Mouse (Mus musculus): ENCODE measurements at regions not wholly inside any gene's neighbourhood (a gene's known extent, or its start where the extent isn't known, plus 50 kb on each side); places are given as distances from the start of the nearest gene placed in this dataset.

- DNase-seq, result no peak
These were observed 123.7 kb upstream of the 4931429L15Rik start for GRCm38 (mm10) chr9:46443191-46444095.

DNA sequence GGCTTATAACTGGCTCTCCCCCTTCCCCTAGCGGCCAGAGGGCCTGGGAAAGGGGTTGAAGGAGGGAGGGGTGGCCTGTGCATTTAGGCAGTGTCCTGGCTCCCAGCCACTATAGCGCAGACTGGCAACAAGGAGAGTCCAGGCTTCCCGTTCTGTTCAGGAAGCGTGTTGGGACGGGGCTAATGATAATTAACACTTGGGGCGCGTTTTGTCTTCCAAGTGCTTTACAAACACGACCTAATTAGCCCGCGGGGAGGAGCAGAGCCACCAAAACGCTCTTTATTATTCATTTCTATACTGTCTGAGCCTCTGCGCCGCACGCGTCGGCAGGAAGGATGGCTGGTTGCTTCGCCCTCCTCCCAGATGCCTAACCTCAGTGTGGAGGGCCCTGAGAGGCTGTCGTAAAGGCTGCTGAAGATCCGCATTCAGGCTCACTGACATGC lies 123.0 kb upstream of the 4931429L15Rik start:
- no peak for DNase-seq

DNA sequence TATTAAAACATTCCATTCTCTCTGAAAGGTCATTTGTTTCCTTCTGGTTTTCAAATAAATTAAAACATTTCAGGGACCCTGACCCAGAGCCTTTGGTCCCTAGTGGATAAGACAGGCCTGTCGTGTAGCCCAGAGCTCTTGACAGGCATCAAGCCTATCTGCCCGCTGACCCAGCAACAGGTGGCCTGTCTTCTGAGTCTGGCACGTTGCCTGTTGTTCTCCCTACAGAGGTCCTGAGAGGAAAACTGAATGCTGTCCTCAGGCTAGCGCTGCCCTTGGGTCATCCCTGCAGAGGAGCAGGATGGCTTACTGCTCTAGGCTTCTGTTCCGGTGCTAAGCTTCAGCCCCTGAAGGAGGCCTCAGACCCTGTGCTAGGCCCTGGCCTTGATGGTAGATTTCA lies 120.4 kb upstream of the 4931429L15Rik start:
- no peak for DNase-seq

DNA sequence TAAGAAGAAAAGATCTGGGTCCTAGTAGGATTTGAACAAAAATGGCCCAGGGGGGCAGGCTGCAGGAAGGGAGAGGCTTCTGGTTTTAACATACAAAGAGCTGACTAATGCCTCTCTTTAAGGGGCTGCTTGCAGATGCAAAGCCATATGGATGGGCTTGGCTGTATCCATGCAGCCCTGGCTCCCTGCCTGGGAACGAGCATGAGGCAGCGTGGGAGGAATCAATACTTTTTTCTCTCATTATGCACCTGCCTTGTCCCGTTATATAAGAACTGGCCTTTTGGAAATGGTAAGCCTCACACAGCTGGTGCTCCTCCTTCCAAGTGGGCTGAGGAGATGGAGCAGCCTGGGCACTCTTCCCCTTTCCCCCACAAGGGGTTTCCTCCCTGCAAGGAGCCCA lies 114.9 kb upstream of the 4931429L15Rik start:
- DNase-seq, result no peak

- no peak for DNase-seq
These were observed 113.9 kb upstream of the 4931429L15Rik start for GRCm38 (mm10) chr9:46433716-46434115.

DNA sequence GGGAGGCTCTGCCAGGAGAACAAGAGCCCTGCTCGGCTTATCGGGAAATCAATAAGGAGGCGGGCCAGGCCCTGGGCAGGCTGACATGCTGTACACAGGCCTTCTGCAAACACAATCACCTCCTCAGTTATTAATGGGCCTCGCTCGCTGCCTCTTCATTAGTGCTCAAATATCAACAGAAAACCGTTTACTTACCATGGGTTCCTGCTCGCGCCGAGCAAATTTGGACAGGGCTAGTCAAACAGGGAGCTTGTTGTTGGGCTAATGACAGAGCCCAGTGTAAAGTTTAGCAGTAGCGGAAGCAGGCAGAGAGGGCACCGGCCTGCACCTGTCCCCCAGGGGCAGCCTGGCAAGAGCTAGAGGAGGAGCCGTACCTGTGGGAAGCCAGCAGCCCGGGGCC lies 111.3 kb upstream of the 4931429L15Rik start:
- no peak for DNase-seq

DNA sequence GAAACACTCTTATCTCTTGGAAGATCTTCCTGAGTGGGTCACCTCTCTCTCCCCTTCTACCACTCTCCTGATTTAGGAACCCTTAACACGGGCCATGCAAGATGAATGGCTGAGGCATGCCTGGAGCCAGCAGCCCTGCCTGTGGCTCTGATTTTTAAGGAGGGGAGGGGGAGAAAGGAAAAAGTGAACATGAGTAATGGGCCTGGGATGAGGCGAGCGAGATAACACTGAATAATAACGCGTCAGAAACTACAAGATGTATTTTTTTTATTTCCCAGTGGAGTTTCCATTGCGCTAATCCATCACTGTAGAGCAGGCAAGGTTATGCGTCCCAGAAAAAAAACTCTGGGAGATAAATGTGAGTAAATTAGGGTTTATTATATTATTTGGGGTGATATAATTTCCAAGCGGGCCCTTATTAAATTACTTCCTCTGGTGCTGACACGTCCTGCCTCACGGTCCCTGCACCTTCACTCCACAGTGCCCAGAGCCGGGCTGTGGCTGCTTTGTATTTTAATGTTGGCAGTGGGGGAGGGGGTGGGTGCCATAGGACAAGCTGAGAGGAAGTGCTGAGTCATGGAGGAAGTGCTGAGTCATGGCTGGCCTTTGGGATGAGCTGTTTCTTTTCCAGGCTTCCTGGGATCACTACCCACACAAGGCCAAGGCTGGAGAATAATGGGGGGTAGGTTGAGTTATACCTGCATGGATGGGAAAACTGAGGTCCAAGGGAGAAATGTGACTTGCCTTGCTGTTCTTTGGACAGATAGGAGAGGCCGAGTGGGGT lies 103.6 kb upstream of the 4931429L15Rik start:
- DNase-seq, result no peak

DNA sequence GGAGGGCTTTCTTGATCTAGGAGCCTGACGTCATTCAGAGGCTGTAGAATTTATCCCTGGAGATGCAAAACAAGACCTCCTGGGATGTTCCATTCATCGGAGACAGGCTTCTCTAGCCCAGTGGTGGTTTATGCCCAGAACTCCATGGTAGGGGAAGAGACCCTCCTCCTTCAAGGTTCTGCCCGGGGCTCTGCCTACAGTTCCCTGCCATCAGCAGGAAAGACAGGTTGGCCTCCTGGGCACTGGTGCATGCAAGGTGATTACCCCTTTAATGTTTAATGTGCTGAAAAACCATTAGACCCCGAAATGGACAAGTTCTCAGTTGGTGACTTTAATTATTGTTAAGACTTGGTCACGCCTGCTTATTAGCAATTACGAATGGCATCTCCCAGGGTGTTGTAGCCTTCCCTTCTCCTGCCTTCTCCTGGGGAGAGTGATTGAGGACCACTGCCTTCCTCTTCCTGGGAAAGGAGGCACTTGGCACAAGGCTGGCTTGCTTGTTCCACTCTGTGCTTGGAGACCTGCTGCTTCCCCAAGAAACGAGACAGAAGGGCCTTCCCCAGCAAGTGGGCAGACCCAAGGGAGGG lies 102.0 kb upstream of the 4931429L15Rik start:
- no peak for DNase-seq

DNA sequence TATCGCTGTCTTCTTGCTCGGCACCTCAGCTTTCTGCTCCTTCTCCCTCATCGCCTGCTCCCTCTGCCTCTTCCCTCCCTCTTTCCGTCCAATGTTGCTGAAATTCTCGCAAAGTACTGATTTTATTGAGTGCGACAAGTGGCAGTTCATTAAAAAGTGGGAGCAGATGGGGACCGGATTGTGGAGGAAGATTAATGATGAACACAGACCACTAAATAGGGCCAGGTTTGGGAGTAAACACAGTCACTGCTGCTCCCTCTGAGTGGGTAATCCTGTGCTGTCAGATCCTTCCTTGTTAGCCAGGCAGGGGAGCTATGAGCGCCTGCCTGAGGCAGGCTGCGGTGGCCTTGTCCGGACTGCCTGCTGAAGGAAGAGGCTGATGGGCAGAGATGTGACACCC lies 91.9 kb upstream of the 4931429L15Rik start:
- DNase-seq, result no peak

GRCm38 (mm10) chr9:46408776-46409175 lies 89.0 kb upstream of the 4931429L15Rik start:
- no peak for DNase-seq

- DNase-seq, result no peak
These were observed 86.8 kb upstream of the 4931429L15Rik start for GRCm38 (mm10) chr9:46406606-46407005.

DNA sequence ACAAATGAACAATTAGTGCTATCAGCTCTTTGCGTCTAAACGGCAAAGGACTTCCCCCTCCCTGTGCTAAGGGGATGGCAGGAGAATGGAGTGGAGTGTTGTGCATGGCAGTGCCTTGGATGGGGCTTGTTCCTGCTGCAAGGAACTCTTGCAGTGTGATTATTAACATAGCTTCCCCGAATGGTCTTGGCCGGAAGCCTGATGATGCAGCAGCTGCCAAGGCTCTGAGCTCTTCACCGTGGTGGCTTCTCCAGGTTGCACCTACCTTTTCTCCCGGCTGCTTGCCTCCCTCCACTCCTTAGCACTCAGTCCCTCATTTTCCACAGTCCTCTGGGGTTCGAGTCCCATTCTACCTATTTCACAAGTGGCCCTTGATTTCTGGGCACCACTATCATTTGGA lies 76.8 kb upstream of the 4931429L15Rik start:
- DNase-seq, result no peak

DNA sequence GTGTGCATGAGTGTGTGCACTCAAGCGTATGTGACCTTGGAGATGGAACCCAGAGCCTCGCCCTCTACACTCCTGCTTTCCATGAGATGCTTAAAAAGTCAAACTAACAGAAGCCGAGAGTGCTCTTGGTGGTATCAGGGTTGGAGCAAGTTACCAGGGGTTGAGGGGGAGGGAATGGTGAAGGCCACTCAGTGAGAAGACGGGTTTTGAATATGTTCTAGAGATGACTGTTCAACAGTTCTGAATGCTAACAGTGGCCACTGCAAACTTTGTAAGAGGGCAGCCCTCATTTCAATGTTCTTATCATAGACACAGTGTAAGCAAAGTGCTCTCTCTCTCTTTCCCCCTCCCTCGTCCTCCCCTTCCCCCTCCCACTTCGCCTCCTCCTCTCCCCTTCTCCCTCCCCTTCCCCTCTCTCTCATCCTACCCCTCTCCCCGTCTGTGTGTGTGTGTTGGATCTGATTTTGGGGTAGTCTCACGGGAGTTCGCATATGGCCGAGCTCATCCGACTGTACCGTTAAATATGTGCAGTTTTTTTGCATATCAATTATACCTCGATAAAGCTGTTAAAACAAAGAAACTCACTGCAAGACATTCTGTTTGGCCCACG lies 75.5 kb upstream of the 4931429L15Rik start:
- DNase-seq, result no peak

- no peak for DNase-seq
These were observed 74.5 kb upstream of the 4931429L15Rik start for GRCm38 (mm10) chr9:46394239-46394638.

DNA sequence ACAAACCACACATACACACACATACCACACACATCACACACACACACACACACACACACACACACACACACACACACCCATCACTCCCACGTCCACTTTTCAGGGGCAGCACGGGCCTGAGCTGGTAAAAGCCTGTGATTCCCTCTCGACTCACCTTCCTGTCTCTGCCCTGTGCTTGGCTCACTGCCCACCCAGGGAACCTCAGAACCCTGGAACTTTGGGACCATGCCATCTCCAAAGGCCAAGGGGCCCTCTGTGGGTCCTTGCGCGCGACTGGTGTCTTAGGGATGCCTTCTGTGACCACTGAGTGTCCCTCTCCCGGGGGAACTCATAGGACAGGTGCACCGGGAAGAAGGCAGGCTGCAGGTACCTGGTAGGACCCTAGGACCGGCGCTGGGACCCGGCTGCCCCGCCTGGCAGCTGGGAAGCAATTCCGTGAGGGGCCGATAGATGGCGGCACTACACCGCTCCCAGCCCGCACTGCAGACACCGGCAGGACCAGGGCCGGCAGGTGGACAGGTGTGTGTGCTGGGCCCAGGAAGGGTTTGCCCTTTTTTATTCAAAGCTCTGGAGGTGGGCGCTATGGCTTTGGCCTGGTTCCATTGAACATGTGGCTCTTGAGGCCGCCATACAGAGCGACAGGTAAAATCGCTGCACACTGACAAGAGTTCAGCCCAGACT lies 73.0 kb upstream of the 4931429L15Rik start:
- DNase-seq, result peak in 1 of 2 experiments; percentile 6

DNA sequence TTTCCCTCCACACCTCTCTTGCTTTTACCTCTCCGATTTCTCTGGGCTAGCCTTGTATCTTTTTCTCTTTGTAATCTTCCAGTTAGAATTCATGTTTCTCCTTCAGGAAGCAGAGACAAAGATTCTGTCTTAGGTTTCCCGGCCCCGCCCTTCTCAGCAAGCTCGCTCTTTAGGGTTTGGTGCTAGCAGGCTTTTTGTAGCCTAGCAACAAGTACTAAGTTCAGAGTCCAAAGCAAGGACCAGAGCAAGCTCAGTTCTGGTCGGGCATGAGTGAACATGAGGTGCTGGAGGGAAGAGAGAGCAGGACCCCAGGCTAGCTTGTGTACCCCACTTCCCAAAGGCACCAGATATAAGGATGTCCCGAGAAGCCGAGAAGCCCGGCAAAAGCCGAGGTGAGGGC lies 70.0 kb upstream of the 4931429L15Rik start:
- no peak for DNase-seq

- DNase-seq, result no peak
These were observed 69.2 kb upstream of the 4931429L15Rik start for GRCm38 (mm10) chr9:46388677-46389676.

GRCm38 (mm10) chr9:46386333-46386732 lies 66.5 kb upstream of the 4931429L15Rik start:
- DNase-seq, result no peak

DNA sequence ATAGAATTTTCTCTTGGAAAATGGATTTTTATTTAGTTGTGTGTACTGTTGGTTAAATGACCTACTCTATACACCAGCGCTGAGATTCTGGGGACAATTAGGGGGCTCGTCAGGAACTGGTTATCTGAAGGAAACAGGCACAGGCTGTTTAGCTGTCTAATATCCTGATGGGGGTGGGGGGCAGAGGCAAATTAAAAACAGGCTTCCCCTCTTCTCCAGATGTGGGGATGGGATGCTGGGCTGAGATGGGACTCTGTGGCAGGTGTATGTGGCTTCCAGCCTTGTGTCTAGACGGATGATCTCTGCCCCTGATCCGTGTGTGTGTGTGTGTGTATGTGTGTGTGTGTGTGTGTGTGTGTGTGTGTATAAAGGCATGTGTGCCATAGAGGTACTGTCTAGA lies 61.6 kb upstream of the 4931429L15Rik start:
- DNase-seq, result no peak

DNA sequence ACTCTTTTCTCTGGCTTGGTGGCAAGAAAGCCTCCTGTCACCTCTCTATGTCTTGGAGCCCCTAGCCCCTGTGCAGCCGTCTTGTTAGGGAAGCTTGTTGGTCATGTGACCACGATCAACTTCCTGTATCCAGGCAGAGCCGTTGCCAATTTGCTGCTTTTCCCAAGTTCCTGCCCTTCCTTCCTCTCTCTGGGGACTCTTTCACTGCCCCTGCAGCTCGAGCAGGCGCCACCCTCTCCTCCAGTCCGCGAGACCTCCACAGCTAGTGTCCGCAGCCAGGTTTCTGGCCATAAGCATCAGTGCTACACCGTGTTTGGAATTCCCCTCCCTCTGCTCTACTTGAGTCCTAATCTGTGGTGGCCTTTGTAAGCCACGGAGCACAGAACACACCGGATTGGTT lies 59.7 kb upstream of the 4931429L15Rik start:
- no peak for DNase-seq

DNA sequence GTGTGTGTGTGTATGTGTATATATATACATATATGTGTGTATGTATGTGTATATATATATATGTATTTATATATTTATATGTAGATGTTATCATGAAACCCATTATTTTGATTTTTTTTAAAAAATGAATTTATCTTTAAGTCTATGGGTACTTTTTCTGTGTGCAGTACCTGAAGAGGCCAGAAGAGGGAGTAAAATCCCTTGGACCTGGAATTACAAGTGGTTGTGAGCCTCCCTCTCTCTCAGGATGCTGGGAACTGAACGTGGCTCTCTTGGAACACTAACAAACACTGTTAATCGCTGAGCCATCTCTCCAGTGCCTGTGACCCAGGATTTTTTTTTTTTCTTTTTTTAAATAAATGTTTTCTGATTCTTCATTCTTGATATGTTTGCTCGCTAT lies 58.6 kb upstream of the 4931429L15Rik start:
- no peak for DNase-seq
